Mouse (Mus musculus): ENCODE data around the gene Rpusd4.

Gene Rpusd4

DNA sequence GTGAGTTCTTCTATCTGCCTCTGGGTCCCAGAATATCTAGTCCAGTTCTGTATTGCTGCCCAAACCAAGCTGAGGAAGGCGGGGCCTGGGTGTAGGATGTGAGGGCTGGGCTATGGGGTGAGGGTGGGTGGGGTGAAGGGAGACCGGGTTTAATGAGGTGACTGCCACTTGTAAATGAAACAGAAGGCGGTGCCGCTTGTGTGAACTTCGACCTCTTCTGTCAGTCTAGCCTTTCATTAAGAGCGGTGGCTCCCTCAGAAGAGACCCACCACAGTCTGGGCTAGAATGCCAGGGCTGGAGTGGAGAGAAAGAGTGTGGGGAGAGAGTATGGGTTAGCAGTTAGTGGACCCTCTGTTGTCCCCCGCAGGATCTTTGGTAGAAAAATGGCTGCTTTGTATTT, 22.3 kb downstream of the Rpusd4 start:
- no peak for DNase-seq

DNA sequence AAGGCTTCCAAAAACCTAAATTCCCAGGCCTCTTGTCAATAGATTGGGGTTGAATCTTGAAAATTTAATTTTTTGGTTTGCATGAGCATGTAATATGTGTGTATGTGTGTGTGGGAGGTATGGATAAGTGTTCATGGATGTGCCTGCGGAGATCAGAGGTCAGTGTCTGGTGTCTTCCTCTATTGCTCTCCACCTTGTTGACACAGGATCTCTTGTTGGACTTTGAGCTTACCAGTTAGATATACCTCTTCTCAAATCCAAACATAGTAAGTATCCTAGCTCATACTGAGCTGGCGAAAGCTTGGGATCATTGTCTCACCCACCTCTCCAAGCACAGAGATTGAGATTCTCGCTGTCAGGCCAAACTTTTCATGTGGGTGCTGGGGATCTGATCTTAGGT, 22.8 kb downstream of the Rpusd4 start:
- DNase-seq, result no peak

DNA sequence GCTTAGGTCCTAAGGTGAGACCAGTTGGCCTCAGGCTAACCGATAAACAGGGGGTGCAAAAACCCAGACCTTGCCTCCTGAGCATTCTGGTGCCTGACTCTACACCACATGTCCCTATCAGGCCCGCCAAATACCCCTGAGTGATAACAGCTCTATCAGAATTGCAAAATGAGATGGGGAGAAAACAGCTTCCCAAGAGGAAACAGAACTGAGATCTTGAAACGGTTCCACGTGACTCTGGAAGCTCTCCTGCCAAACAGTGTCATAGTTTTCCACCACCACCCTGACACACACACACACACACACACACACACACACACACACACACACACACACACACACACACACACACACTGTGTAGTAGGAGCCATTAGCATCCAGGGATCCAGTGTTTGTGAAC, 23.3 kb downstream of the Rpusd4 start:
- DNase-seq, result no peak

GRCm38 (mm10) chr9:35293465-35293864, 25.8 kb downstream of the Rpusd4 start:
- DNase-seq, result no peak

GRCm38 (mm10) chr9:35297791-35298190, 30.1 kb downstream of the Rpusd4 start:
- no peak for DNase-seq

- no peak for DNase-seq
These were observed 34.5 kb downstream of the Rpusd4 start for GRCm38 (mm10) chr9:35302172-35302571.

GRCm38 (mm10) chr9:35307461-35307860, 39.8 kb downstream of the Rpusd4 start:
- no peak for DNase-seq

- DNase-seq, result no peak
These were observed 42.7 kb downstream of the Rpusd4 start for GRCm38 (mm10) chr9:35310377-35310776.

DNA sequence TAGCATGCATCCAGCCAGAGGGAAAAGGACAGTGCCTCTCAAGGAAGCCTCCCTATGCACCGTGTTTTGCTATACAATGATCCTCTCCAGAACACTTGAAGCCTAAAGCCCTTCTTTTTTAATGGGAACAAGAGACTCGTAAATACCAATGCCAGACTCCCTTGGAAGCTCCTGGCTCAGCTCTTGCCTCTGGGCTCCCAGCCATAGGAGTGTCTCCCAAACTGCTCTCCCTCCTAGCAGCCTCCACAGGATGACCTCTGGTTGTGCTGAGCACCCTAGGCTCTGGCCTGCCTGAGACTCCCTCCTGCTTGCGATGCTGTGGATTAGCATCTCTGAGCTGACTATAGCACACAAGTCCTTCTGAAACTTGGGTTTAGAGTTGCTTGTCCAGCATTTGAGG, 44.9 kb downstream of the Rpusd4 start:
- DNase-seq, result no peak

DNA sequence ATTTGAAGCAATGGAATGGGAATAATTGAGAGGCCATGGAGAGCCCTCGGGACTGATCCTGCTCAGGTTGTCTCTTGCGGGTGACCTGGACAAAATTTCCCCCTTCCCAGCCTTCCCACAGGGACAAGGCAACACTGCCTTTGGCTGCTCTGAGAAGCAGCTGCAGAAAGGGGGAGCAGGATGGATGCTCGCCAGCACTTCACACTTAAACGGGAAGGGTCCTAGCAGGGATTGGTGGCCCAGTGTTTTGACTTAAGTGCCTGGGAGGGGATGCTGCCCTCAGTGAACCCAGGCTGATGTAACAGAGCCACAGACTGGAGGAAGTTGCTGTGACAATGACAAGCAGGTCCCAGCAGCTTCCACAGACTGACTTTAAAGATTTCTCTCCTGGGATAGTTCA, 45.9 kb downstream of the Rpusd4 start:
- DNase-seq, result no peak

- DNase-seq, result no peak
These were observed 46.6 kb downstream of the Rpusd4 start for GRCm38 (mm10) chr9:35314254-35314653.

DNA sequence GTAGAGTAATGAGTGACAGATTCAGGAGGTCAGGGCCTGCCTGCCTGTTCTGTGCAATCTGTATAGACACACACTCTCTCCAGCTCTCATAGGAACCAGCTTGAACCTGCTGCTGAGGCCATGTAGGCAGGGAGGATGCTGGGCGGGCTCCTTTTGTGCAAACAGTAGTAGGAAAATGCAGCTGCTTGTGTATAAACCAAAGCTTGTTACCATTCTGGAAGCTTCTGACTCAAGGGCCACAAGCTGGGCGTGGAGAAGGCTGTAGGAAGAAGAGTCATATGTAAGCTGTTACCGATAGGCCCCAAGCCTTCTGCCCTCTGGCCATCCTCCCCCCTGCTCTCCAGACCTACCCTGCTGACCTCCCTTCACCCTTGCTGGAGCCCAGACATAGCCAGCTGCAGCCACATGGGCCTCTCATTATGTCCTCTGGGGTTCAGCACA, 49.1 kb downstream of the Rpusd4 start:
- no peak for DNase-seq

DNA sequence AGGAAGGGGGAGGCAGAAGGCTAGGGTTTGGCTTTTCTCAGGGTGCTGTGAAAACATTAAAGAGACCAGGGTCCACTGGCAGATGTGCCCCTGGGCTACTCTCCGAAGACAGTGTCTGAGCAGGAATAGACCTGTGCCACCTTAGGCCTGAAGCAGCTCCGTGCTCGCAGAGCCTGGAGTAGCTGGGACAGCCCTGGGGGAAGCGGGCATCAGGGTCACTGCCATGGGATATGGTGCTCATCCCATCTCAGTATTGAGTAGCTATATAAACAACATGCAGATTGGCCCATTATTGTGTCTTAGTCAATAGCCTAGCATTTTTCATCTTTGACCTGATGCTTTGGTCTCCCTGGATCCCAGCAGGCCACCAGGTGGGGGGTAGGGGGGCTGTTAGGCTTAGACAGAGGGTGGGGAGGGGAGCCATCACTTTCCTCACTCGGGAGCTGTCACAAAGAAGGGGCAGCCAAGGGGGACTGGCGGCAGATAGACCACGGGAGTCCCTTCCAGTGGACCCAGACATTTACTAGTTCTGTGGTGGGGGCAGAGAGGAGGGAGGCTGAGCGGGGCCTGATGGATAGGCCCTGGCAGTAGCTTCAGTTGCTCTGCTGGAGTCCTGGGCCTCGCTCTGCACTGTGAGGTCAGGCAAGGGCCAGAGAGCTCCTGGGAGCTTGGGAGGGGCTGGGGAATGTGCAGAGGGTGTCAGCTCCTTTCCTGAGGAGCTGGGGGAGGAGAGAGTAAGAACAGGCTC, 49.7 kb downstream of the Rpusd4 start:
- no peak for DNase-seq

DNA sequence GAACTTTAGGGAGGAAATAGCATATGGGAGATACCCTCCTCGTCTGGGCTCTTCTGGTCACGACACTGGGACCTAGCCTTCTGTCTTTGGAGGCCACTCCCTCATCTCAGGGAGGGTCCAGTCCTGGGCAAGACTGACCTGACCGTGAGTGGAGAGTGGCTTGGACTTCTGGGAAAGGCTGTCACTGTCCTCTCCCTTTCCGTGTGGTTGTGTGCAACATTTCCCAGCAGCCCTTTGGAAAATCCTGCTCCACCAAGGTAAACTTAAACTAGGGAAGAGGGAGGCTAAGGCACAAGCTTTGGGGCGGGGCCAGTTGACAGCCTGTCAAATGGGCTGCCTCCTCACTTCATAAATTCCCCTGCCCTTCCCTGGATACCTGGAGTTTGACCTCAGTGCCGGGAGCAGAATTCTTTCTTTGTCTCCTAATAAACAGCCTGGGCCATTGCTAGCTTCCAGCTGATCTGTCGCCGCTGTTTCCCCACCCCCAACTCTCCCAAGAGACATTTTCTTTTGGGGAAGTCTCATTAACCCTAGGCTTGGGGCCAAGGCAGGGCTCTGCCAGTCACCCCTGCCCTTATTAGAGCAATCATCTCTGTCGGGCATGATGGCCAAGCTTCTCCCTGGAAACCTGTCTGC, 51.0 kb downstream of the Rpusd4 start:
- peak; percentile 5 for DNase-seq

GRCm38 (mm10) chr9:35320288-35320687, 52.6 kb downstream of the Rpusd4 start:
- no peak for DNase-seq

GRCm38 (mm10) chr9:35323974-35324373, 56.3 kb downstream of the Rpusd4 start:
- DNase-seq, result no peak

GRCm38 (mm10) chr9:35324571-35324970, 56.9 kb downstream of the Rpusd4 start:
- no peak for DNase-seq

GRCm38 (mm10) chr9:35326644-35327263, 59.1 kb downstream of the Rpusd4 start:
- DNase-seq, result no peak
